Mouse (Mus musculus) lung, adult 2 months (tissue): ENCODE results near the gene Alg9.

ENCODE experiments used
- CTCF ChIP-seq: fragments of 200-500 bp; IDR thresholded peaks from 2 replicates; pipeline ENCODE4 v1.5.1; 2011; ENCODE audit warnings: mild to moderate bottlenecking, low read length, control low read depth; ENCODE audit not compliant: insufficient read depth
- POLR2A ChIP-seq: fragments of 200-500 bp; IDR thresholded peaks from 2 replicates; pipeline ENCODE4 v1.6.1; 2011; ENCODE audit warnings: low read depth, mild to moderate bottlenecking, control low read depth, low read length, borderline replicate concordance; ENCODE audit errors: extremely low read depth

GRCm38 (mm10) chr9:50822216-50822615 lies 47.4 kb downstream of the Alg9 start:
- TF ChIP-seq POLR2A (no peak), CTCF (no peak)
